Mouse (Mus musculus) hindbrain, embryonic 12.5 days (tissue): ENCODE measurements at regions not wholly inside any gene's neighbourhood (a gene's known extent, or its start where the extent isn't known, plus 50 kb on each side); places are given as distances from the start of the nearest gene placed in this dataset.

Experiments
- ATAC-seq: fragments of 200-750 bp; cut with Nextera tagmentation; 2 replicates; pipeline ENCODE4 v1.8.0; 2017; ENCODE audit warnings: moderate TSS enrichment; ENCODE audit not compliant: low FRiP score
- H3K27ac ChIP-seq: fragments of 300-500 bp; sonication (generic); 2 replicates; pipeline ENCODE4 v1.5.1; 2016; ENCODE audit warnings: mild to moderate bottlenecking
- H3K27me3 ChIP-seq: fragments of 300-500 bp; sonication (generic); 2 replicates; pipeline ENCODE4 v1.6.1; 2016; ENCODE audit warnings: mild to moderate bottlenecking
- H3K36me3 ChIP-seq: fragments of 300-500 bp; sonication (generic); 2 replicates; pipeline ENCODE4 v1.6.1; 2016; ENCODE audit warnings: mild to moderate bottlenecking
- H3K4me1 ChIP-seq: fragments of 300-500 bp; sonication (generic); 2 replicates; pipeline ENCODE4 v1.6.1; 2016
- H3K4me2 ChIP-seq: fragments of 300-500 bp; sonication (generic); replicated peaks from 2 replicates; pipeline ENCODE4 v1.6.1; 2016; ENCODE audit warnings: mild to moderate bottlenecking
- H3K4me3 ChIP-seq: fragments of 300-500 bp; sonication (generic); 2 replicates; pipeline ENCODE4 v1.5.1; 2016; ENCODE audit warnings: mild to moderate bottlenecking
- H3K9ac ChIP-seq: fragments of 300-500 bp; sonication (generic); 2 replicates; pipeline ENCODE4 v1.6.1; 2016; ENCODE audit warnings: mild to moderate bottlenecking, moderate library complexity
- H3K9me3 ChIP-seq: fragments of 300-500 bp; sonication (generic); replicated peaks from 2 replicates; pipeline ENCODE4 v1.6.1; 2016; ENCODE audit warnings: mild to moderate bottlenecking
- WGBS: fragments of 180-500 bp; shearing (Covaris S2); methylation state at CpG from one replicate; pipeline ENCODE4 v1.1.7; 2016; 5-methylcytosine and 5-hydroxymethylcytosine counted together

GRCm38 (mm10) chr2:92544364-92545151 lies 54.9 kb upstream of the Chst1 start:
- Histone ChIP-seq H3K4me1 (peaks cover 15% of the 10 kb centered on the region), H3K27ac (no peak overlapping the region), H3K4me3 (no peak overlapping the region), H3K4me2 (peak overlapping the region; percentile 23), H3K9me3 (no peaks in the 10 kb centered on the region), H3K36me3 (no peaks in the 10 kb centered on the region), H3K9ac (no peak overlapping the region), H3K27me3 (no peaks in the 10 kb centered on the region)
- 16% methylated on average over 15 of the region's 15 CpGs for WGBS
- 0 out of 2 replicates have a peak, but pooled peaks have one; percentile 50 for ATAC-seq

DNA sequence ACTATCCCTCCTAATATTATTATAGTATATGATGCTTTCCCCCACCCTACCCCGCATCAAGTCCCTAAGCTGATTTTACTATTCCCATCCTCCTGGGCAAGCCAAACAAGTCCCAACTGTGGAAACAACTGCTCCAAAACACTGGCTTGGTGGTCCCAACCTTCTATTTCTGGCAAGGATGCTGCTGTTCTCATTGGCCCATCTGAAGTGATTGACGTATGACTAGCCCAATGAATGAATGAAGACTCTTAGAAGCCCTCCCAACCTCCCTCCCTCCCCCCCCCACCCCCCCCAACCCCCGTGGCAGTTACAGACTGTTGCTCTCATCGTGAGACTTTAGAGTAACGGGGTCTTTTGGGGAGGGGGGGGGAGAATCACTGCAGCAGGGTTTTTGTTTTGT lies 58.7 kb upstream of the Chst1 start:
- no peak for ATAC-seq
- H3K27ac ChIP-seq = no peak overlapping the region
- no peak overlapping the region for H3K9ac ChIP-seq
- no peaks in the 10 kb centered on the region for H3K9me3 ChIP-seq
- 57% methylated on average over 5 of the region's 5 CpGs for WGBS
- H3K36me3 ChIP-seq = no peaks in the 10 kb centered on the region
- no peaks in the 10 kb centered on the region for H3K27me3 ChIP-seq
- H3K4me1 ChIP-seq = peaks cover 15% of the 10 kb centered on the region
- H3K4me2 ChIP-seq = no peak overlapping the region
- H3K4me3 ChIP-seq = no peak overlapping the region

GRCm38 (mm10) chr2:92531996-92532395 lies 67.5 kb upstream of the Chst1 start:
- Histone ChIP-seq H3K36me3 (no peaks in the 10 kb centered on the region), H3K9me3 (no peaks in the 10 kb centered on the region), H3K27ac (no peak overlapping the region), H3K27me3 (no peaks in the 10 kb centered on the region), H3K4me2 (no peak overlapping the region), H3K9ac (no peak overlapping the region), H3K4me1 (peaks cover 8% of the 10 kb centered on the region; the same call in 1 of the 2 replicates), H3K4me3 (no peak overlapping the region)
- WGBS = 82% methylated on average over 5 of the region's 5 CpGs
- ATAC-seq = no peak

DNA sequence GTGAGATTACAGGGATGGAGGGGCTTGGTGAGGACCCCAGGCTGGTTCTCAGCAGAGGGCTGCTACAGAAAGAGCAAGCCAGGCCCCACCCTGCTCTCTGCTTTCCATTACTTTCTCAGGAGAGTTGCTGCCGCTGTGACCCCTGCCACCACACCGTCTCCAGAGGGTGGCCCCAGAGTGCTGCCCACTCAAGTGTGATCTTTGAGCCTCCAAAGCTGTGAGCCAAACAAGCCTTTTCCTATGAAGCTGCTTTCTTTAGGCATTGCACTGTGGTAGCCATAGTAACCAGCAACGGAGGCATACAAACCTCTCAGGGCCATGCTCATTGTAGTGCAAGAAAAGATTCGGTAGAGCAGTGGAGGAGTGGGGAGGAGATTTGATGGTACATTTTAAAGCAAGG lies 68.8 kb upstream of the Chst1 start:
- H3K4me3 ChIP-seq = no peak overlapping the region
- no peaks in the 10 kb centered on the region for H3K36me3 ChIP-seq
- ATAC-seq = peak; percentile 23; the same call in 1 of the 2 replicates
- H3K9ac ChIP-seq = no peak overlapping the region
- no peak overlapping the region for H3K4me2 ChIP-seq
- 29% methylated on average over 4 of the region's 4 CpGs for WGBS
- H3K9me3 ChIP-seq = no peaks in the 10 kb centered on the region
- H3K4me1 ChIP-seq = peaks cover 20% of the 10 kb centered on the region
- no peaks in the 10 kb centered on the region for H3K27me3 ChIP-seq
- H3K27ac ChIP-seq = no peak overlapping the region

DNA sequence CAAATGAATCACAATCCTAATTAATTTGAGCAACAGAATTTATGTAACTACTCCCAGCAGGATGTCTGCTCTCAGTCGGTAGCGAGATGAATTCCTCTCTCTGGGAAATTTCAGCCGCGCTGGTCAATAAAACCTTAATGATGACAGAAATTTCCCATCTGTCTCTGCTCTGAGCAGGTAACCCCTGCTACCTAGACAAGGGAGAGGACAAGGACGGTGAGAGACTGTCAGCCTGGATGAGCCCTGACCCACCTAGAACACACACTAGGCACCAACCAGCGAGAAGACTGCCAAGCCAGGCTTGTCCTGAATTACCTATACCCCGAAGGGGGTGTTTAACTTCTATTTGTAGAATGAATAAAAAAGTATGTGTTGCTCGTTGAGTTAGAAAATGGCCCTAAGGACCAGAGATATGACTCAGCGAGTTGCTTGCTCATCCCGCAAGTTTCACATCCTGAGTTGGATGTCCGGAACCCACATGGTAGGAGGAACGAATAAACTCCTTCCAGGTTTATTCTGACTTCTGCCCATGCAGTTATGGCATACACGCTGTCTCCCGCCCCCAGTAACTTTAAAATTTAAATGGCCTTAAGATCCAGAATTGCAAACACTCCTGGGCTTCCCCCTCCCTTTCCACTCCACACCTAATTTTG lies 69.5 kb upstream of the Slc35c1 start:
- Histone ChIP-seq H3K4me3 (peak overlapping the region; percentile 43), H3K27ac (peak overlapping the region; percentile 75), H3K4me1 (peaks cover 27% of the 10 kb centered on the region), H3K27me3 (no peaks in the 10 kb centered on the region), H3K9ac (peak overlapping the region; percentile 68), H3K4me2 (peak overlapping the region; percentile 78), H3K9me3 (no peaks in the 10 kb centered on the region), H3K36me3 (no peaks in the 10 kb centered on the region)
- ATAC-seq = peak; percentile 59; the same call in 1 of the 2 replicates
- WGBS = 49% methylated on average over 14 of the region's 14 CpGs

GRCm38 (mm10) chr2:92529071-92529641 lies 68.8 kb upstream of the Slc35c1 start:
- Histone ChIP-seq H3K4me1 (peaks cover 27% of the 10 kb centered on the region), H3K27me3 (no peaks in the 10 kb centered on the region), H3K9me3 (no peaks in the 10 kb centered on the region), H3K27ac (peak overlapping the region; percentile 75), H3K4me2 (peak overlapping the region; percentile 78), H3K9ac (peak overlapping the region; percentile 68), H3K4me3 (peak overlapping the region; percentile 43), H3K36me3 (no peaks in the 10 kb centered on the region)
- peak; percentile 96 for ATAC-seq
- WGBS = 5% methylated on average over 23 of the region's 24 CpGs

DNA sequence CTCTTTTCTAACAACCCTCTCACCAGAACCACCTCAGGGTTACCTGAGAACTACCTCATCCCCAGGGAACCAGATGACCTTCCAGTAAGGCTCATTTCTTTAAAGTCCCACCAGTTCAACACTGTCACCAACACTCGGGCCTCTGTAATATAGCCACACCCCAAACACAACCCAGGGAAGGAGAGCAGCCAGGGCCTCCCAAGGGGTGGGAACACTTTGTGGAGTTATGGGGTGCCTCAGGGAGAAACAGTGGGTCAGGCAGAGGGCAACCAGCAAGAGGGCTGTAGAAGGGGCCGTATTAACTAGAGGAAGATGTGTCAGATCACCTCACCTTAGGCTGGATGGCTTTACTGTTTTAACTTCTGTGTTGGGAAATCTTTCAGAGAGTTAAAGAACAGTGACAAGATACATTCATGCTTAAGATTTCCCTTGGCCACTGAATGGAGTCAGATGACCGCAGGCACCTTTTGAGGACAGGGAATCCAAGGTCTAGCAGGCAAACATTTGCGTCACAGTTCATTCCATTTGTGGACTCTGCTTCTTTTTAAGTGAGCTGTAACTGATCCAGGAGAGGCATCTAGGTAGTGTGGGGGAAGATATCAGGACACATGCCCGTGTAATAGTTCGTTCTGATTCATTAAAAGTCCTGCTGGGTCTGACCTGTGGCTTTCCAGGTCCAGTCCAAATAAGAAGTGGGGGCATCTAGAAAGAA lies 67.9 kb upstream of the Slc35c1 start:
- H3K27ac ChIP-seq = 0 out of 2 replicates have a peak overlapping the region, but pooled peaks have one; percentile 75
- H3K4me3 ChIP-seq = no peak overlapping the region
- ATAC-seq = no peak
- no peaks in the 10 kb centered on the region for H3K9me3 ChIP-seq
- no peaks in the 10 kb centered on the region for H3K36me3 ChIP-seq
- no peaks in the 10 kb centered on the region for H3K27me3 ChIP-seq
- WGBS = 82% methylated on average over 6 of the region's 6 CpGs
- H3K9ac ChIP-seq = peak overlapping the region; percentile 68; the same call in 1 of the 2 replicates
- H3K4me2 ChIP-seq = peak overlapping the region; percentile 78
- peaks cover 27% of the 10 kb centered on the region for H3K4me1 ChIP-seq

DNA sequence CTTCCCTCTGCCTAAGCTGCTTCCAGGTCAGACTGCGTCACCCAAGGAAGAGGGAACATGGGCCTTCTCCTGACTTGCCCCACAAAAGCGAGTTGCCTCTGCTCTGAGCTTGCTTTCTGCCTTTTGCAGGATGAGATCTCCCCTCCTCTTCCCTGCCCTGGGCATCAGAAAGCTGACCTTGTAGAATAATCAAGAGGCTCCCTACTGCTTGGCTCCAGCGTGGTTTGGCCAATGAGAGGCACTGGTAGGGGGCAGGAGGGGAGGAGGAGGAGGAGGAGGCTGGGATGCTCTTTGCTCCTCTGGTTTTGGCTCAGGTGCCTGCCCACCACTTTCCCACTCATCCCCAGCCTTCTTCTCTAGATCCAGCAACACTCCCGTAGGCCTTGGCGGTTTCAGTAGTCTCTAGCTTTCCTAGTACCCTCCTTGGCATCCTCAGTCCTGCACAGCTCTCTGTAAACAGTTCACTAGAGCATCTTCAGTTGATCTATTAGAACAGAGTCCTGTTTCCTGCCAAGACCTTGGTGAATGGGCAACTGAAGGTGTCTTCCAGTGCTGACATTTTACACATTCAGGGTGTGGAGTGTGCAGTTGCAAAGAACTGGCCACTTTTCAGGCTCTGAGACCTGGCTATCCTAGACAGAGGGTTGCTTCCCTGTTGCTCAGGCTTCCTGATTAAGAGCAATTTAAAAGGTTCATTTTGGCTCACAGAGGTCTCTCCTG lies 66.5 kb upstream of the Slc35c1 start:
- Histone ChIP-seq H3K4me1 (peaks cover 27% of the 10 kb centered on the region), H3K27me3 (no peaks in the 10 kb centered on the region), H3K4me2 (no peak overlapping the region), H3K9me3 (no peaks in the 10 kb centered on the region), H3K27ac (peak overlapping the region; percentile 70; the same call in 1 of the 2 replicates), H3K4me3 (no peak overlapping the region), H3K9ac (no peak overlapping the region), H3K36me3 (no peaks in the 10 kb centered on the region)
- WGBS = 67% methylated on average over 5 of the region's 5 CpGs
- ATAC-seq = no peak

DNA sequence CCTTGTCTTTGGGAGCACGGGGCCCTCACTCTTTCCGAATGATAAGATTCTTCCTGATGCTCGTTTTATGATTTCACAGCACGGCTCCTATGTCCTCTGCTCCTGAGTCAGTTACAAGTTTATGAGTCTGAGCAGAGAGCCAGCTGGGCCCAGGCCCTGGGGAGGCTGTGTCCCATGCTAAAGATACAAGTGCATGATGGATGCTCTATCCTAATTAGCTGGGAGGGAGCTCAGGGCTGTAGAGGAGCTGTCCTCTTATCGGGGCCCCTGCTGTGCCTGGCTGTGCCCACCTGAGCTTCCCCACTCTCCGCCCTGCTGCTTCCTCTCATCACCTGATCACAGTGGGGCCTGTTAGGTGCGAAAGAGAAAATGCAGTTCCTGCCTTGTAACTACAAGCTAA lies 65.3 kb upstream of the Slc35c1 start:
- WGBS = 47% methylated on average over 7 of the region's 7 CpGs
- peak; percentile 59 for ATAC-seq
- peaks cover 27% of the 10 kb centered on the region for H3K4me1 ChIP-seq
- H3K4me3 ChIP-seq = no peak overlapping the region
- no peak overlapping the region for H3K9ac ChIP-seq
- no peaks in the 10 kb centered on the region for H3K36me3 ChIP-seq
- H3K9me3 ChIP-seq = no peaks in the 10 kb centered on the region
- no peak overlapping the region for H3K4me2 ChIP-seq
- H3K27ac ChIP-seq = peak overlapping the region; percentile 70
- H3K27me3 ChIP-seq = no peaks in the 10 kb centered on the region

GRCm38 (mm10) chr2:92525062-92525623 lies 64.8 kb upstream of the Slc35c1 start:
- H3K4me1 ChIP-seq = peaks cover 27% of the 10 kb centered on the region
- no peak overlapping the region for H3K4me3 ChIP-seq
- H3K27ac ChIP-seq = peak overlapping the region; percentile 70
- no peak for ATAC-seq
- H3K4me2 ChIP-seq = no peak overlapping the region
- no peaks in the 10 kb centered on the region for H3K9me3 ChIP-seq
- 80% methylated on average over 10 of the region's 10 CpGs for WGBS
- no peaks in the 10 kb centered on the region for H3K27me3 ChIP-seq
- no peaks in the 10 kb centered on the region for H3K36me3 ChIP-seq
- no peak overlapping the region for H3K9ac ChIP-seq

- H3K4me2 ChIP-seq = no peak overlapping the region
- peaks cover 23% of the 10 kb centered on the region for H3K4me1 ChIP-seq
- H3K36me3 ChIP-seq = no peaks in the 10 kb centered on the region
- no peak overlapping the region for H3K9ac ChIP-seq
- H3K4me3 ChIP-seq = no peak overlapping the region
- no peaks in the 10 kb centered on the region for H3K27me3 ChIP-seq
- ATAC-seq = no peak
- WGBS = 90% methylated on average over 9 of the region's 9 CpGs
- H3K27ac ChIP-seq = no peak overlapping the region
- no peaks in the 10 kb centered on the region for H3K9me3 ChIP-seq
Observed at GRCm38 (mm10) chr2:92524346-92524905, 64.1 kb upstream of the Slc35c1 start.
